Mouse (Mus musculus) adrenal gland, postnatal 10 days (tissue): Measurements from ENCODE around the gene Glis2. TPM values are rescaled to one million over a fixed set of nuclear protein-coding genes. Genes with fewer than 3 reads are reported as not detected.

Experiments
- DNase-seq: peaks from one replicate; pipeline ENCODE4 v3.0.0; 2021; ENCODE audit warnings: mixed read lengths
- total RNA-seq, 2 experiments: library from RNA; stranded (reverse); gene quantifications; 2 replicates each; pipeline ENCODE4 v1.2.3; 2021

Gene Glis2
- total RNA-seq, 2 experiments from 2014 or later, result 22.9 to 34.3 TPM

- no peak for DNase-seq
Measured at GRCm38 (mm10) chr16:4604293-4604837, 9.9 kb downstream of the Glis2 start.

- DNase-seq, result peak; percentile 5
Measured at GRCm38 (mm10) chr16:4605514-4606131, 11.1 kb downstream of the Glis2 start.

DNA sequence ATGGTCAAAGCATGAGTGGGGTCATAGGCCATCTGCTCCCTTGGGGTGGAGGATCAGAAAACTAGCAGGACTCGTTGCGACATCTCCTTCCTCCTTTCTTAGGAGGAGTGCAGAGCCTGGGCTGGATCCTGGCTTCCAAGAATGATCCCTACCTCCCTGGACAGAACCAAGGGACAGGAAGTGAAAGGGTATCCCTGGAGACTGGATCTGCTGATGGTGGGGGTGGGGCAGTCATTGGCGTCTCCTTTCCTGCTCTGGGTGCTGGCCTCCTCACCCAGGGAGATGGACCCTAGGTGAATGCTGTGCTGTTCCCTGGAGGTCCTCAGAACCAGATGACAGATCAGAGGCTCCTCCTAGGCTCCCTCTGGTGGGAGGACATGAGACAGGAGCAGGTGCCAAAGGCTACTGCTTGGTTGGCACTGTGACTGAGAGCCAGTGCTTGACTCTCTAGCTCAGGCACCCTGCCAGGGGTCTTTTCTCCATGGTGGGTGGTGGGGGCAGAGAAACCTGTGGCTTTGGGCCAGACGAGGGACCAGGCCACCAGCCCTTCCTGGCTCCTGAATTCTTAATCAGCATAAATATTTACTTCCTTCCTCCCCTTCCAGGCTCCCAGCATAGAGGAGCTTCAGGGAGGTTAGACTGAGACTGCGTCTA is 12.0 kb downstream of the Glis2 start:
- peak; percentile 67 for DNase-seq

GRCm38 (mm10) chr16:4607818-4608531 is 13.5 kb downstream of the Glis2 start:
- peak; percentile 89 for DNase-seq

GRCm38 (mm10) chr16:4608532-4609059 is 14.1 kb downstream of the Glis2 start:
- no peak for DNase-seq

GRCm38 (mm10) chr16:4611193-4611592 is 16.7 kb downstream of the Glis2 start:
- no peak for DNase-seq

GRCm38 (mm10) chr16:4611676-4612075 is 17.2 kb downstream of the Glis2 start:
- DNase-seq, result no peak

DNA sequence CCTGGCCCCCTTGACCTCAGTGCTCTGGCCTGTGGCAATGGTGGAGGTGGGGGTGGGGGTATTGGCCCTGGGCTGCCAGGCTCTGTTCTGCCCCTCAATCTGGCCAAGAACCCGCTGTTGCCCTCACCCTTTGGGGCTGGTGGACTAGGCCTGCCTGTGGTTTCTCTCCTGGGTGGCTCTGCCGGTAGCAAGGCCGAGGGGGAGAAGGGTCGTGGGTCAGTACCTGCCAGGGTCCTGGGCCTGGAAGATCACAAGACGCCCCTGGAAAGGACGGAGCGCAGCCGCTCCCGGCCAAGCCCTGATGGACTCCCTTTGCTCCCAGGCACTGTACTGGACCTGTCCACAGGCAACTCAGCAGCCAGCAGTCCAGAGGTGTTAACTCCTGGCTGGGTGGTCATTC is 19.2 kb downstream of the Glis2 start:
- no peak for DNase-seq

- DNase-seq, result peak; percentile 56
Measured at GRCm38 (mm10) chr16:4614639-4615038, 20.1 kb downstream of the Glis2 start.

DNA sequence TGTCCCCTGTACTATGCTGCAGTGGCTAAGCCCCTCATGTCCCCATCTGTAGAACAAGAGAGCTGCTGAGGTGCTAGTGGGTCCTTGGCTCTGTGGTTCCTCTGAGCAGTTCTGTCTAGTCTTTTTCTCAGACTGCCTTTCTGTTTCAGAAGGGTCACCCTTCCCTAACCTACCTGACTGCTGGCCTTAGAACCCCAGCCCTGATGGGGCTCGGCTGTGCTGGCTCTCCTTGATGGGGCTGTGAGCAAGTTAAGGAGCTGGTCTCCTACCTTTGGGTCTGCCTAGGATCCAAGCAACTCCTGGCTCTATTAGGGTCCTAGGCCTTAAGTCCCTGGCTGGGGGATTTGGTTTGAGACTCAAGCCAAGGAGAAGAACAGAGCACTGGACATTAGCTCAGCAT is 20.8 kb downstream of the Glis2 start:
- no peak for DNase-seq

DNA sequence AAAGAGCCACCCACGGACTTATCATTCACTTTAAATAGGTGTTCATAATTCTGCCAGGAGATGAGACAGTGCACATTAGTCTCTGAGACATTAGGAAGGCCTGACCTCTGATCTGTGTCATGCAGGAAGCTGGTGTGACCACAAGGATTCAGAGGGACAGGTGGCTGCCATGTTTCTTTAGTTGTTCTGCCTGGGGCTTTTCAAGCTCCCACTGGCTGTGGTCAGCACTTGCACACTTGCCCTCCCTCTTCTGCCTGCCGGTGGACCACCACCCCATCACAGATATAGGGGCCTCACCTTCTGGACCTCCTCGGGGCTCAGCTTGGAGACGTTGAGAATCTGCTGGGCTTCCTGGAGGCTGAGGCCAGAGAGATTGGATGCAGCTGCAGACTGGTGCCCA is 22.3 kb downstream of the Glis2 start:
- DNase-seq, result no peak

DNA sequence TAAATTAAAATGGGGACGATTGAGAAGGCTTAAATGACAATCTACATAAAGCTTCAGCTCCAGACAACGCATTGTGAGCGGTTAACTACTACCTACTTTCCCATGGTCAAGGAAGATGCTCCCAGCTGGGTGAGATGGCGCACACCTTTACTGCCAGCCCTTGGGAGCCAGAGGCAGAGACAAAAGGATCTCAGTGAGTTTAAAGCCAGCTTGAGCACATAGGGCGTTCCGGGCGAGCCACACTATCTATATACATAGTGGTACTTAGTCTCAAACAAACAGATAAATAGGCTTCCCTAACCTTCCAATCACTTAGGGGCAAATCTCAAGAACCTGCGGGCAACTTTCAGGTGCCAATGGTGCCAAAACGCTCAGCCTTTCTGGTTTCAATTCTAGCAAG is 29.6 kb downstream of the Glis2 start:
- DNase-seq, result no peak

DNA sequence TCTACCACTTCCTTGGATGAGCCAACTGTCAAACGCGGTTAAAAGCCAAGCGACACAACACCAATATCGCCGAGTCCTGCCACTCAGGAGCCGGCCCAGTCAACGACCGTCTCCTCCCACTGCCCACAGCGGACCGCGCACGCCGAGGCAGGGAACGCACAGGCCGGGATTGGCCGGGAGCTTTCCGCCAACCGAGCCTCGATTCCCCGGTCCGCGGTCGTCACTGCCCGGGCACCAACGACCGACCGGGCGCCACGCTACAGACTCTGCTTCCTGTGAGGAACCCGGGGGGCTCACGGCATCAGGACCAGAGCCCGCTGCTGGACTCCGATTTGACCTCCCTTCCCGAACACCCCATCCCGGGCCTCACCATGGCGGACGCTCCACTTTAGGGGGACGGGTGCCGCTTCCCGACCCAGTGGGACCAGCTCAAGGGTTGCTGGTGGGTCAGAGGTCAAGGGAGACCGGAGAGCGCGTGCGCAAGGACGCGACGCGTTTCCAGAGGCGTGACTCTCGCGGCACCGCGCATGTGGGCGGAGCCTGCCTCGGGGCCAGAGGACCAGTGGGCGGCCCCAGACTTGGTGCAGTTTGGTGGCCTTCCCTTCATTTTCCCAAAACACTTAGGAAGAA is 30.1 kb downstream of the Glis2 start, which contains the start of gene Pam16:
Gene Pam16 (minus strand): TSS at position 508 of the 630 bp plus-strand sequence.
- peak; percentile 95 for DNase-seq

DNA sequence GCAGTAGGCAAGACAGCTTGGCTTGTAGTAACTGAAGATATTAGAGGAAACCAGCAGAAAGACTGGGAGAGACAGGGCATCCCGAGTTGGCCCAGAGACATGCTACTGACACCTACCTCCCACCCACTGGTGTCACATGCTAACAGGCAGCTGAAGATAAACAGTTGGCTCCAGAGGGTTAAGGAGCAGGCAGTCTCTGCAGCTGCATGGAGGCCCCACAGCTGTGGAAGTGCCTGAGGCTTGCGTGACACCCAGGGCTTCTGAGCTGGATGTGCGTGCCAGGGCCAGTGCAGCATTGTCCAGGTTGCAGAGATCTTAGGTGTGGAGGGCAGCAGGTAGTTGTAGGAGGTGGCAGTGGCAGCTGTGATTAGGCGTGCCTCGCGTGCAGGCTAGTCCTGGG is 32.6 kb downstream of the Glis2 start:
- no peak for DNase-seq

DNA sequence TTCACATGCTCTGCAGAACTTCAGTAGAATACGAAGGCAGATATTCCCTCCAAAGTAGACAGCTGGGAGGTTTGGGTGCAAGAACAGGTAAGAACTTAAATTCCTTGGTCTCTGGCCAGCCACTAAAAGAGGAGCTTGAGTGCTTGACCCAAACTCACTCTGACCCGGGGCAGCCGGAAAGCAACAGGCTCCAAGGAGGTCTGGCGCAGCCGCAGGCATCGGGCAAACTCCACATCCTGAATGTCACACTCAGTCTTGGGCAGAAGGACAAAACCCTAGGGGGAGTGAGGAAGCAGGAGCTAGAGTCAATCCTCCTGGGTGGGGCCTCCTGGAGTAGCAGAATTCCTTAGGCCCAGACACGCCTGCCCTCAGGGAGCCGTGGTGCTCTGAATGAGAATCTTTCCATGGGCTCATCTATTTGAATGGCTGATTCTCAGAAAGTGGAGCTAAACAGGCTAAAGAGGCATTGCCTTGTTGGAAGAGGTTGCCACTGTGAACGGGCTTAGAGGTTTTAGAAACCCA is 34.4 kb downstream of the Glis2 start:
- DNase-seq, result no peak

DNA sequence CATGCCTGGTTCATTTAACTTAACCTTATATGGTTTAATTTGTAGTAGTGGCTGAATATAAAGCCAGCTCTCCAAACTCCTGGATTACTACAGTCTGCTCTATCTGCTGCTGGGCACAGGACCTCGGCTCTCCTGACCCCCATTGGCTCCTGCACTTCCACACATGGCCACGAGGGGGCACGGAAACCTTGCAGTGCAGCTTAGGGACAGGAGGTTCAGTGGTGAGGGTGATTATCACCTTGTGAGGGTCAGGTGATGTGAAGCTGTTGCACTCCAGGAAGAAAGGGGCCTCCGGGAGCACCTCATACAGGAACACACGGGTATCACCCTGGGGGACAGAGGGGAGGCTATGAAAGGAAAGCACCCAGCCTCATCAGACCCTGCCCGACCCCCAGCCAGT is 35.4 kb downstream of the Glis2 start:
- DNase-seq, result peak; percentile 92

GRCm38 (mm10) chr16:4632050-4632449 is 37.5 kb downstream of the Glis2 start:
- no peak for DNase-seq

DNA sequence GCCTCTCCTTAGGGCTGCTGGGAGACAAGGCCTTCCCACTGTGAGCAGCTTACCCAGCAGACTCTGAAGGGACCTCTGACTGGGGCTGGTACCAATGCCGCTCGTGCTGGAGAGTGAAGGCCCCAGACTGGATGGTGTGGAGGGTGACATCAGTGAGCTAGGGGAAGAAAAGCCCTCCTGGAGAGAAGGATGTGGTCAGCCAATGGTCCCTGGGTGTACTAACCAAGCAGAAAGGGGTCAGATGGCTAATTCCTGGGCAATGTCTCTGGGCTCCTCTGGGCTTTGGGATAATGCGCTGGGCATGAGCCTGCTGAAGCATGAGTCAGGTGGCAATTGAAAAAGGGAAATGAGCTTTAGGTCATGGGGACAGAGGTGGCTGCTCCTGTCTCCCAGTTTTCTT is 39.1 kb downstream of the Glis2 start:
- no peak for DNase-seq

DNA sequence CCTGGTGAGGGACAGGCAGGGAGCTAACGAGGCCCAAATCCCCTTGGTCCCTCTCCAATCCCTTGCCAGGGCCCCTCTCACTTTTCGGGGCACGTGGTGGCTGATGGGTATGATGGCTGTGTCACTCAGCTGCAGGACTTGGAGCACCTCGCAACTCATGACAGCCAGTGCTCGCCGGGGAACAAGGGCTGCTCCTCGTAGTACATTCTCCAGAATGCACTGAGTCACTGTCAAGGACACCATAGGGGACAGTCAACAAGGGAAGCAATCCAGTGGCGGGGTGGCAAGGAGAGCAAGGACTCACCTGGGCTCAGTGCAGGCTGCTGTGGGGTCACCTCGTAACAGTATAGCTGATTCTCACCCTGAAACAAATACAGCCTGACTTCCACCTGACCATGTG is 40.2 kb downstream of the Glis2 start:
- peak; percentile 8 for DNase-seq

- DNase-seq, result no peak
Measured at GRCm38 (mm10) chr16:4635760-4636159, 41.2 kb downstream of the Glis2 start.

GRCm38 (mm10) chr16:4638891-4639390 is 44.4 kb downstream of the Glis2 start:
- DNase-seq, result no peak

GRCm38 (mm10) chr16:4639831-4640237 is 45.3 kb downstream of the Glis2 start, which contains the start of the genes Vasn and Dnaja3:
Gene Vasn (plus strand): TSS chr16:4639941.
Gene Dnaja3 (plus strand): TSS chr16:4639989.
- DNase-seq, result peak; percentile 93
